Mouse (Mus musculus) left cerebral cortex, postnatal 4 days (tissue): Measurements from ENCODE around the gene Clcnka. TPM values are rescaled to one million over a fixed set of nuclear protein-coding genes. Genes with fewer than 3 reads are reported as not detected.

Source experiments
- DNase-seq: peaks from one replicate; pipeline ENCODE4 v3.0.0-alpha.2; 2022
- intact Hi-C: fragments of 180-260 bp; cut with DNase I; formaldehyde crosslinking; loops from one replicate; pipeline ENCODE4 v1.15.1; 2025
- total RNA-seq, 2 experiments: library from RNA; stranded (reverse); gene quantifications; 2 replicates each; pipeline ENCODE4 v1.2.3; 2021

The Clcnka gene
- total RNA-seq: under 1 TPM in 1 of 2 experiments, not detected in 1; 0.60 TPM

DNA sequence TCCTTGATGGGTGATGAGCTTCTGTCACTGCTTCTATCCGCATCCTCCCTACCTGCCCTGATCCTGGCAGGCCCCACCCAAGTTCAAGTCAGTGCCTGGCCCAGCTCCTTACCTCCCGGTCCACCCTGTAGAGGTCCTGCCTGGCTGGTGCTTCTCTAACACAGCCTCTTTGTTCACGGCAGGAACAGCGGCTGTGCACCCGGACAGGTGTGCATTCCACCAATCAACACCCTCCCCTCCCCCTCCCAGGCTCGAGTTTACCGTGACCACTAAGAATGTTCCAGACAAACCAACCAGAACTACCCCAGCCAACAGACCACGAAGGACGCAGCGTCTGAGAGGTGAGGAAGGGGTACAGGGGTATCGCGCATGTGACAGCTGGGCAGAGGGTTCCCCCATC lies at the start of gene Clcnka:
Clcnka (minus strand) TSS at position 180 of the 400 bp plus-strand sequence.
- intact Hi-C loops: no loop called here
- no peak for DNase-seq

DNA sequence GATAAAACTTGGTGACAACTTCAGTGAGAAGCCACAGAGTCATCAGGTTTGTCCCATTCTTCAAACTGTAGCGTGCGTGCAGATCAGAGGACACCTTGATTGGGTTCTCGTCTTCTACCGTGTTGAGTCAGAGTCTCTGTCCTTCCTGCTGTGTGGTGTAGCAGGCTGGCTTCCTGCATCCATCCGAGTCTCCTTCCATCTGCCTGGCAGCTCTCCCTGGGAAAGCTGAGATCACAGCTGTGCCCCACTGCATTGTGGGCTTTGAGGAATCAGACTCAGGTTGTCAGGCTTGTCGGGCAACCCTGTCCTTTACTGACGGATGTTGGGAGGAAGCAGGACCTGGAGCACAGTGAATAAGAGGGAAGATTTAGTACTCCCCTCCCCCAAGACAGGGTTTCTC lies 47.7 kb upstream of the Clcnka start:
- intact Hi-C loops: no loop called here
- no peak for DNase-seq

DNA sequence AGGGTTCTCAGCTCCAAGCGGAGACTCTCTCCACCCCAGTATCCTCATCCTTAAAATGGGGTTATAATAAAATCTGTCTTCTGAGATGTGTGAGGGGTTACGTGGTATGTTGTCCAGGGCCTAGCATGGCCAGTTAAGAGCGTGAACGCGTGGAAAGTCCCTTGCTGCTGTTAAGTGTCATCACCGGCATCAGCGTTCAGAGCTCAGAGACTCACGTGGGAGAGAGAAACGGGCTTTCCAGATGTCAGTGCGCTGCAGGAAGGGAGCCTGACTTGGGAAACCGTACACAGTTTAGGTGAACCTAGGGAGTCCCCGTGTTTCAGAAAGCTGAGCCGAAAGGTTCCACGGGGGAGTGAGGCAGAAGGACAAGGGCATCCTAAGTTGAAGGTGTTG lies 46.8 kb upstream of the Clcnka start:
- intact Hi-C loops: no loop called here
- DNase-seq: no peak

DNA sequence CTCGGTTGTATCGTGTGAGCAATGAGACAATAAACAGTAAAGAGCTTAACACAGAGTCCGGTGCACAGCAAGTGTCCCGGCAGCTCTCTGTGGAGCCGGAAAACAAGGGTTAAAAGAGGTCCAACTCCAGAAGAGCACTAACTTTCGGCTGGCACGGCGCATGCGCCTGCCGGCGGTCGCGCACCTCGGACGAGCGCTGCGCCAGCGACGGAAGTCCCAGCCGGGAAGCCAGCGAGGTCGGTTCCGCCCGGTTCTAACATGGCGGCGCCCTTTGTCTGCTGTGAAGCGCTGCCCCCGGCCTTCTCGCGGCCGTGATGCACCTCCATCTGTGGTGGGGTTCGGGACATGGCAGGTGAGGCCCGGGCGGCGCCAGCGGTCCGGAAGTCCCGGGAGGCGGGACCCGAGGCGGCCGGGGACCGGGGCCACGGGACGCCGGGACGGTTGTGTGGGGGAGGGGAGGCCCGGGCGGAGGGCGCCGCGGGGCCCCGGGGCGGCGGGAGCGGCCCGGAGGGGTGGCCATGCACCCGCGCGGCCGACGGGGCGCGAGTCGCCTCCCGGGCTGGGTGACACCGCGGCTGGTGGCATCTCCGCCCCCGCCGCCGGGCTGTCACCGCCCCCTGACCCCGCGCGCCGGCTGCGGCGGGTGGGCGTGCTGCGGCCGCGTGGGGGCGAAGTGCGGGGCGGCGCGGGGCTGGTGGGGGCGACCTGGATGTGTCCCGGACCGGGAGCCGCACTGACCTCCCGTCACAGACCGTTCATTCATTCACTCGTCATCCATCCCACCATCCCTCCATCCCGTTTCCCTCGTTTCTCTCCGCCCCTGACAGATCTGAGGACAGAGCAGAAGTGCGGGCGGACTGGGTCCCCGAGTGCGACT lies 46.2 kb upstream of the Clcnka start, which contains the start of gene Zbtb17:
Zbtb17 (plus strand) TSS at position 204 of the 877 bp plus-strand sequence.
- intact Hi-C loops: no loop called here

DNA sequence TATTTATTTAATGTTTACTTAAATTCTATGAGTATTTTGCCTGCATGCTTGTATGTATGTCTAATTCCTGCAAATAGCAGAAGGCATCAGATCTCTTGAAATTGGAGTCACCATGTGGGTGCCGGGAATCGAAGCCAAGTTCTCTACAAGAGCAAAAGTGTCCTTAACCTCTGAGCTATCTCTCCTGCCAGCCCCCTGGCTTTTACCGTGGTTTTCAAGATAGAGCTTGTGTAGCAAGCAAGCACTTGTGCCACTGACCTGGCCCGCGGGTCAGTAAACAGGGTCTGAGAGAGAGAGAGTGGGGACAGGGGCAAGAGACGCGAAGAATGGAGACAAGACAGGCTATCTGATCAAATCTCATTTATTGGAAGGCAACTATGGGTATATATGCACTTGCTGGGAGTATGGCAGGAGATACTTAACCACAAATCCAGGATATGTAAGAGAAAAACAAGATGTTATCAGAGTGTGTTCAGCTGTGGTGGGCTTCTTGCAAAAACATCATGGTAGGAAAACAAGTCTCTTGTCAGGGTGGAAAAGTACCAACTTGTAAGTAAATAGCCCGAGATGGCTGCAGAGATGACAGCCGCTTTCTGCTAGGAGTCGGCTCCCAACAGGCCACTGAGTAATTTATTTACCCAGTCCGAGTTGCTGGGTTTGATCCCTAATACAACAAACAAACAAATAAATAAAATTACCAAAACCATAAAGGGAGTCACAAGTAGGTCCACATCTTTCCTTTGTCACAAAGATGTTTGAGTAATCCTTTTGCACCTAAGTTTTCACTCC lies 45.3 kb upstream of the Clcnka start:
- intact Hi-C loops: no loop called here
- DNase-seq: no peak

More for the DNA sequence above, 46.2 kb upstream of the Clcnka start, which contains the start of gene Zbtb17:
- DNase-seq: peak; percentile 91

DNA sequence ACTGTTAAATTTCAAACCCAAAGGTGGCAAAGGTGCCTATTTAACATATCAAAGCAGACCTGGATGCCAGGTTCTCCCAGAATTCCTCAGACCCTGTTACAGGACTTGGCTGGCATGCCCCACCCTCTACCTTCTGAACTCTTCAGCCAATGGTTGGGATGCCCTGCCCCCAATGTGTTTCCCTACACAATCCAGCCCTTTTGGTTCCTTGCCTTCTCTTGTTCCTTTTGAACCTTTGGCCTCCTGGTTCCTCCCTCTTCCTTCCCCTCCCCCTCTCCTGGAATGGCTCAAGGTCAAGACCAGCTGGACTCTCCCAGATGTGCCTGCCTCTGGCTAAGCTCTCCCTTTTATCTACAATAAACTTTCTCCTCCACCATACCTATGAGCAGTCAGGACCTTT lies 42.4 kb upstream of the Clcnka start:
- intact Hi-C loops: no loop called here
- no peak for DNase-seq

DNA sequence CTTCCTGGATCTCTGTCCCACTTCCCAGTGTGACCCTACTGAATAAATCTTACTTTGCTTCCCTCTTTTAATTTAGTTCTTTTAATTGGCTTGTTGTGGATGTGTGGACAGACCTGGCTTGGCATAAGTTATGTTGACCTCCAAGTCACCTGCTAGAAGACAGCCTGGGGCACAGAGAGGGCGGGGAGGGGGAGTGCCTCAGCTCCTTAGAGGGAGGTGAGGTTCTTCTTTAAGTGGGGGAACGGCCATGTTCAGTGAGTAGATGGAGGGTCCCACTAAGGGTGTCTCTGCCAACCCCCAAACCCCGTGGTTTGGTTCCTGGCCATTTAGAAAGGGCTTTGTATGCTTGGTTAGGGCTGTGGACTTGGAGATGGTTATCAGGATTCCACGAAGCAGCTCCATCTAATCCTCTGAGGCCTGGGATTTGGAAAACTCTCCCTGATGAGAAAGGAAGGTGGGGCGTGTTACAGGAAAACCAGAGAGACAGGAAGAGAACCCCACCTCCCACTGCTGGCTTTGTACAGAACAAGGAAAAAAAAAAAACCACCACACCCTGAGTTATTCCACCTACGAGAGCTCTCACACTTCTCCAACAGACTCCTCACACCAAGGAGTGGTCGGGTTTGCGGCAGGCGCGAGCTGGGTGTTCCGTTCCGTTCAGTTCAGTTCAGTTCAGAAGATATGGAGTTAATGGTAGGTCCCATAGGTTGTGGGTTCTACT lies 40.7 kb upstream of the Clcnka start:
- DNase-seq: no peak
- intact Hi-C loops: no loop called here

DNA sequence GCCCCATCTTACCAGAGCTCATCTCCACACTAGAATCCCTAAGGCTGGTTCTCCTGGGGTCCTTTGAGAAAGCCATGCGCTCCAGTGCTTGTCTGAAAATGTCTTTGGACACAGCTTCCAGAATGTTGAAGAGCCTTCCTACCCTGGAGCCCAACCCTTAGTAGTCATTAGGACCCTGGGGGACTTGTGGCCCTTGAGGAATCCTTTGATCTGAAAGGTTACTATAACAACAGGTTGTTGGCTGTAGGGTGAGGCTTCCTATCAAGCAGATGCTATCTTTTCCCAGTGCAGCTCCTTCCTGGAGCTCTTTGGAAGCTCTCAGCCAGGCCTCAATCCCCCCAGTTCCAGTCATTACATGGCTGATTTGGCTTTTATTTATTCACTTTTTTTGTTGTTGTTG lies 37.5 kb upstream of the Clcnka start, which contains the start of gene Srarp:
Srarp (minus strand) TSS at position 132 of the 400 bp plus-strand sequence.
- no peak for DNase-seq
- intact Hi-C loops: no loop called here

DNA sequence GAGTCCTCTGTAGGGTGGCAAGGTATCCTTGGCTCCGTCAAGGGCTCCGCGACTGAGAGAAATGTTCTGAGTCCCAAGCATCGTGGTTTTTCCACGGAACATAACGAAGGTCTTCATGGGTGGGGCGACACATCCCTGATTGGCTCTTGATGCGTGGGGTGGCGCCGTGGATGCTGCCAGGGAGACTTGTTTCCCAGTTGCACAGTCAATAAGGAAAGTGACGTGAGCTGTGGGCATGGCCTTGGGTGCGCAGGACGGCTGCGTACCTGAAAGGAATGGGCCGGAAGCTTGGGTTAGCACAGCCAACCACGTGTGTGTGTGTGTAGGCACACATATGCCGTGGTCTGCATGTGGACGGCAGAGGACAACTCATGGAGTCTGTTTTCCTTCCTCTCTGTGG lies 34.7 kb upstream of the Clcnka start:
- no peak for DNase-seq
- intact Hi-C loops: no loop called here

DNA sequence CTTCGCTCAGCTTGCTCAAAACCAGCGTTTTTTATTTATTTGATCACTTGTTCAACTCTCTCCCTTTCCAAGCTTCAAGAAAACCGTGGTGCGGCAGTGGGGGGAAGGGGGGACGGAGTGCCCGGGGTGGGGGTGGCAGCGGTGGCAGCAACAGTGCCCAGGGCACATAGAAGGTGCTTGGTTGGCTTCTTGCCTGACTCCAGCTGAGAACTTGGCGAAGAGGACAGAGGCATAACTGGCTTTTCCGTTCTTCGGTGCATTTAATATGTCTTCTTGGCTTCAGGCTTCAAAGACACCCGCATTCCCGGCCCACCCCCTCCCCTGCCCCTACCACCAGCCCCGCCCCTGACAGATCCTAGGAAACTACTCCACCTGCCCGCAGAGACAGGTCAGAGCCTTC lies 34.1 kb upstream of the Clcnka start:
- intact Hi-C loops: no loop called here
- DNase-seq: peak; percentile 67

DNA sequence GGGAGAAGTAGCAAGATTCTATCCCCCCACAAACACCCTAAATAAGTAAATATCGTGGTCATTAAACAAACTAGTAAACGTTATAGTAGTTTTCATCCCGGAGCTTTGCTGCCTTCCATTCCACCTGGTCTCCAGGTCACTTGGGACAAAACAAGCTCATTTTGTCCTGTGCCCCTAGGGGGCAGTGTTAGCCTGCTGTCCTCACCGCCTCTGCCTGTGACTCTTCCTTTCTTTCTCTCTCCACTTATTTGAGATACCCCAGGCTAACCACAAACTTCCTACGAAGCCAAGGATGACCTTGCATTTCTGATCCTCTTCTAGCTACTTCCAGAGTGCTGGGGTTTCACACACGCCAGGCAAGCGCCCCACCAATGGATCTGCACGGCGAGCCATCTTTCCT lies 32.5 kb upstream of the Clcnka start:
- intact Hi-C loops: no loop called here

DNA sequence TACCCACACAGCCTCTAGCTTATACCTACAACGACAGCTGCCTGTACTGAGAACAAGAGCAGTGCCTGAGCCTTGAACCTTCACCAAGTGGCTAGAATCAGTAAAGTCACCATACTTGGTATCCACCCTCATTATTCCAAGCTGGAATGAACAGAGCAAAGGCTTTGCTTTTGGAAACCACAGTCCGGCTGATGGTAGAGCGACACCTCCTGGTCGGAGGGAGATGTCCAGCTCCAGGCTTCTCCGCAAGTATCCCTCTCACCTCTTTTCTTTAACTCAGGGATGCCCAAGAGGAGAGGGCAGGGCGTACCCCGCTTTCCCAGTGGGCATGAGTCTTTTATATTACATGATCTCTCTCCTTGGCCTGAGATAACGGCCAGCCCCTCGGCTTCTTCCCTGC lies 31.3 kb upstream of the Clcnka start:
- DNase-seq: peak; percentile 36
- intact Hi-C loops: no loop called here

More for the DNA sequence above, 32.5 kb upstream of the Clcnka start:
- DNase-seq: peak; percentile 68

DNA sequence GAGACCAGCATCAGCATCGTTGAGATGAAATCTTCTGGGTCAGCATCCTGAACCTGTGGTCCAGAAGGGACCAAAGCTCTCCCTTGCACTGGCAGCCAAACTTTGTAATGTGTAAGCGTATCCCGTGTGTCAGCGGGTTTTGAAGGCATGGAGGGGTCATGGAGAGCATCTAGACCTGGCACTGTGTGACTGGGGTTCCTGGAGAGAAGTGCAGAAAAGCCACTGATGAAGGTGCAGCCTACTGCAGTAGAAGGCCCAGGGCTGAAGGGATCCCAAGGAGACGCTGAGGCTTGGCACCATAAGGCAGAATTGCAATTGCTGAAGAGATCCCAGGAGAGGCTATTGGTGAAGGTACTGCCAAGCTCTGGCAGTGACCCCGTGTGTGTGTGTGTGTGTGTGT lies 30.9 kb upstream of the Clcnka start:
- intact Hi-C loops: no loop called here

DNA sequence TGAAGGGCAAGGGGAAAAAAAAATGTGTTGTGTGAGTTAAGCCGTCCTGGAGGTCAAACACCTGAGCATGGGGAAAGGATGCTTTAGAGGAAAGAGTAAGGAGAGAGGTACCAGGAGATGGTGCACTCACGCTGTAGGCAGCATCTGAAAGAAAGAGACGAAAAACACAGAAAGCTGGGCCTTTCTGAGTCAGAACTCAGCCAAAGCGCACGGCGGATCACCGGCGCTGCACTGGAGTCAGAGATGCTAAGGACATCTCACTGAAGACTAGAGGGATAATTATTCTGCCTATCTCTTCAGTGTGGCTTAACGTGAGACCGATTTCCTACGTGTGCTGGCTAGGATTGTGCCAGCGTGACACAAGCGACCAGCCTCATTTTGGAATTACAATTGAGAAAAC lies 29.4 kb upstream of the Clcnka start:
- DNase-seq: no peak
- intact Hi-C loops: no loop called here

More for the DNA sequence above, 30.9 kb upstream of the Clcnka start:
- no peak for DNase-seq

DNA sequence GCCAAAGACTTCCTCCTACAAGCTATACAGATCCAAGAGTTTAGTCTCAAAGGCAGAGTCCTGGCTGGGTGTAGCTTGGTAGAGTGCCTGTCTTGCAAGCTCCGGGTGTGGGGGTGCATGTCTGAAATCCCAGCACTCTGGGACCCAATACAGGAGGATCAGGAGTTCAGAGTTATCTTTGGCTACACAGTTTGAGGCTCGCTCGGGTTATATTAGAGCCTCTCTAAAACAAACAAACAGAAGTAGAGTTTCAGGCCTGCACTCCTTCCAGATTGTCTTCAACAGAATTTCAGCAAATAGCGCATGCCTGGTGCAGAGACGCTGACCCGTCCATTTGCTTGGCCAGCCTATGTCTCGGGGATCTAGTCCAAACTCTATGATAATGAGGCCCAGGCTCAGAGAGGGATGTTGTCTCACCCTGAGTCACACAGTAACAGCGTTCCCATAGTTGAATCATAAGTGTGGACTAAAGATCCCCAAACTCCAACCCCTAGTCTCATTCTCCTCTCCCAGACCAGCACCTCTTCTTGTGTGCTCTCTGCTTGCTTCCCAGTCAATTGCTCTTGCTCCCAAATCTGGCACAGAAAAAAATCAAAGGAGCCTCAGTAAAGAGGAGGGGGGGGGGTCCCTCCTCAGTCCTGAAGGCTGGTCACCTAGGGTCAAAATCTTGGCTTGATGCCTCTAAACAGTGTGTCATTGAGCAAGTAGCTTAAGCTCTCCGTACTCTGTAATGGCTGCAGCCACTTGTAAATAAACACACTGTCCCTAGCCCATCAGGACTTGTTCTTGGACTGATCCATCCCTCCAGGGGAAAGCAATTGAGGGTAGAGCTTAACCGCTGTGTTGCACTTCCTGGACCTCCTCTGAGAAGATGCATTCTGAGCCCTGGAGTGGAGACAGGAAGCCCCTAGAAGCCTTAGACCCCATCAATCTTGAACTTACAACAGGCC lies 28.5 kb upstream of the Clcnka start:
- intact Hi-C loops: no loop called here
- DNase-seq: no peak

DNA sequence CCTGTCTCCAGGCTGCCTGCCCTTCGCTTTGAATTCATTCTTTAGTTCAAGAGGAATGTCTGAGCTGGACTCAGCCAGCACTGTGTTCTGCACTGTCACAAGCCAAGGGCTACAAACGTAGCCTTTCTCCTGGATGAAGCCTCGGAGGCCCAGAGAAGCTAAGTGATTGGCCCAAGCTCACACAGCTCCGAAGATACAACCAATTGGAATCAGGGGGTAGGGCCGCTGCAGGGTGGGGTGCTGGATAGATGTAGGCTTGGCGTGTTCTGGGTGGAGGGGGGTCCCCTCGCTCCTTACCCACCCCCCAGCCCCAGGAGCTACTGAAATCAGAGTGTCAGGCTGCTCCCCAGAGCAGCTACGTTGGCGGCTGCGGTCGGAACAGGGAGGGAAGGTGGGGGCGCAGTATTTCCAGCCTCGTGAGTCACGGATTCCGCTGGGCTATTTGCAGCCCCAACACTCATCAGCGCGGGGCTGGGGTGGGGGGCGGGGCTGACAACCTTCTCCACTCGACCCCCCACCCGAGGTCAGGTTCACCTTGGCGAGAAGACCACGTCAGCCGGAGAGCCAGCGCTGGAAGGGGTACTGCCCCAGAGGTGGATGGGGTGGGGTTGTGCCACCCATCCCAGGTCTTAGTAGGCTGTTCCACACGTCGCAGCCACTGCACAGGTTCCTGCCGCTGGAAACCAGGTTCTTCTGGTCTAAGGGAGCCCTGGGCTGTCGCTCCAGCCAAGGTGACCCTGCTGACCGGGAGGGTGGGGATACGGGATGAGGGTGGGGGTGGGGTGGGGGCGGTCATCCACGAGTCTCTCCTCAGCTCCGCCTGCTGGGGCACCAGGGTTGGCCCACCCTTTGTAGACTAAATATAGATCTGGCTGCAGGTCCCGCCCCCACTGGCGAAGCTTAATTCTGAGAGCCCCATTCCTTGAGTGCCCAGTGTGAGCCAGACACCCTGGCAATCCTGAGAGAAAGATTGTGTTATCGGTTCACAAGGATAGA lies 27.3 kb upstream of the Clcnka start:
- peak; percentile 32 for DNase-seq
- intact Hi-C loops: no loop called here

DNA sequence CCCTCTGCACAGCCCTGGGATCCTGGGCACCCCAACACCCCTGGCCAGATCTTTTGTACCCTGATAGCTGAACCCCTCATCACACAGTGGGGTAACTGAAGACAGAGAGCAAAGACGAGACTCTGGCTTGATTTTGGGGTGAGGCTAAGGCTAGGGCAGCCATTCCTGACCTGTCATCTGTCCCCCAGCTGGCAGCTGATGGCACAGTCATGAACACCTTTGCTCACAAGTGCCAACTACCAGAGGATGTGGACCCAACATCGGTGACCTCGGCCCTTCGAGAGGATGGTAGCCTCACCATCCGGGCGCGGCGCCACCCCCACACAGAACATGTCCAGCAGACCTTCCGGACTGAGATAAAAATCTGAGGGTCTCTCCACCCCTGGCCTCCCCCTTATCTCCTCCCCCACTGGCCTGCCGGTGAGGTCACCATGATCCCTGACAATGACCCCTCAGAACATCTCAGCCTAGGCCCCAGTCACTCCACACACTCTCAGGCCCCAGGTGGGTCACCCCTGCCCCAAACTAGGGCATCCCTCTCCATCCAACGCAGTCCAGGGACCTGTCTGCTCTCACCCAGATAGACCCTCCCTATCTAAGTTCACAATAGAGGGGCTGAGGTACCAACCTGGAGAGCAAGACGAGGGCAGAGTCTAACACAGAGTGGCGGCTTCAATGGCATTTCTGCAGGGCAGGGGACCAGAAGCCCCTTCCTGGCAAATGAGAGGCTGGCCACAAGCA lies 25.3 kb upstream of the Clcnka start:
- DNase-seq: no peak
- intact Hi-C loops: no loop called here

DNA sequence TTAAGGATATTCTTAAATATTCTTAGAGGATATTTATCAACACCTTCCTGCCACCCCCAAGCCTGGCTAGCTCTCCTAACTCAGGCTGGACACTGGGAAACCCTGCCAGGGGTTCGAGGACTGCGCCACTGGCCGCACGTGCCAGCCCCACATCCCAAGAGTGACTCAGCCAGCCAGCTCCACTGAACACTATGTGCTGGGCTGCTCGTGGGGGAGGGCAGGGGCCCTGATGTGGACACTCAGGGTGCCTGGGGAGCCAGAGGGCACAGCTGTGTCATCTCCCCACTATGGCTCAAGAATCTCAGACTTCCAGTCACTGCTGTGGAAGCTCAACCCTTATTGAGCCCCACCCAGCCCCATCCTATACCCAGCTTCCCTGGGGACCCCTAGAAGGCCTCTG lies 24.8 kb upstream of the Clcnka start:
- intact Hi-C loops: no loop called here
- DNase-seq: no peak
